Mouse (Mus musculus) heart, embryonic 14.5 days (tissue): ENCODE results near the gene Krt12. TPM values are rescaled to one million over a fixed set of nuclear protein-coding genes. Genes with fewer than 3 reads are reported as not detected.

Experiments used
- ATAC-seq: fragments of 200-750 bp; cut with Nextera tagmentation; 2 replicates; pipeline ENCODE4 v1.8.0; 2017; ENCODE audit warnings: low read depth, moderate TSS enrichment; ENCODE audit not compliant: insufficient number of reproducible peaks, insufficient read depth, low FRiP score
- H3K27ac ChIP-seq, 2 experiments: fragments of 200-500 bp in 1 of 2; fragments of 300-500 bp in 1 of 2; sonication (generic) in 1 of 2; replicated peaks in 1 of 2; 2 replicates each; pipeline ENCODE4 v1.5.1; 2012 to 2014; ENCODE audit warnings: low read depth in 2 of 2, low read length in 2 of 2, control low read depth in 1 of 2, mild to moderate bottlenecking in 1 of 2, mixed read lengths in 1 of 2; ENCODE audit not compliant: control insufficient read depth in 1 of 2, insufficient read depth in 1 of 2
- H3K27me3 ChIP-seq: fragments of 300-500 bp; sonication (generic); 2 replicates; pipeline ENCODE4 v1.6.1; 2014; ENCODE audit warnings: mild to moderate bottlenecking, low read length, control low read depth; ENCODE audit not compliant: control insufficient read depth, insufficient read depth
- H3K36me3 ChIP-seq: fragments of 300-500 bp; sonication (generic); 2 replicates; pipeline ENCODE4 v1.6.1; 2014; ENCODE audit warnings: mild to moderate bottlenecking, control low read depth, low read length, mixed read lengths; ENCODE audit not compliant: control insufficient read depth, insufficient read depth
- H3K4me1 ChIP-seq, 2 experiments: fragments of 200-500 bp in 1 of 2; fragments of 300-500 bp in 1 of 2; sonication (generic) in 1 of 2; 2 replicates each; pipeline ENCODE4 v1.6.1; 2012 to 2014; ENCODE audit warnings: low read length in 2 of 2, control low read depth in 1 of 2, mixed read lengths in 1 of 2; ENCODE audit not compliant: control insufficient read depth in 2 of 2, insufficient read depth in 2 of 2
- H3K4me2 ChIP-seq: fragments of 300-500 bp; sonication (generic); 2 replicates; pipeline ENCODE4 v1.6.1; 2014; ENCODE audit warnings: mild to moderate bottlenecking, low read length
- H3K4me3 ChIP-seq, 2 experiments: fragments of 200-500 bp in 1 of 2; fragments of 300-500 bp in 1 of 2; sonication (generic) in 1 of 2; 2 replicates each; pipeline ENCODE4 v1.5.1; 2012 to 2014; ENCODE audit warnings: low read length in 2 of 2, mild to moderate bottlenecking in 2 of 2, control low read depth in 1 of 2, low read depth in 1 of 2, moderate library complexity in 1 of 2; ENCODE audit not compliant: control insufficient read depth in 1 of 2, insufficient read depth in 1 of 2
- H3K9ac ChIP-seq: fragments of 300-500 bp; sonication (generic); 2 replicates; pipeline ENCODE4 v1.6.1; 2014; ENCODE audit warnings: mild to moderate bottlenecking, low read length
- H3K9me3 ChIP-seq: fragments of 300-500 bp; sonication (generic); 2 replicates; pipeline ENCODE4 v1.6.1; 2016; ENCODE audit warnings: low read length, control low read depth; ENCODE audit not compliant: control insufficient read depth
- WGBS: fragments of 180-500 bp; shearing (Covaris S2); extraction: QIAGEN DNeasy Blood & Tissue Kit; methylation state at CpG from one replicate; pipeline ENCODE4 v1.1.7; 2014; 5-methylcytosine and 5-hydroxymethylcytosine counted together
- polyA plus RNA-seq: library from polyadenylated mRNA; unstranded; fragments of >200 nt; fragmentation: Nextera tagmentation; extraction: Ambion mirVana; gene quantifications from 2 replicates; pipeline ENCODE4 v1.2.1, GENCODE M21; 2014

Krt12 gene
- not detected in 2 replicates for polyA plus RNA-seq

- H3K9ac ChIP-seq: no peak within 1 kb of the TSS
- H3K9me3 ChIP-seq: no peaks in the 10 kb centered on the region
- no peaks in the 10 kb centered on the region for H3K27me3 ChIP-seq
- H3K4me2 ChIP-seq: no peak within 1 kb of the TSS
- H3K36me3 ChIP-seq: no peaks in the 10 kb centered on the region
- H3K4me1 ChIP-seq: no peaks in the 10 kb centered on the region
- WGBS: 68% methylated on average over 10 of the region's 10 CpGs
- H3K27ac ChIP-seq: no peak within 1 kb of the TSS
- H3K4me3 ChIP-seq: no peak within 1 kb of the TSS
- no peak for ATAC-seq
Measured at GRCm38 (mm10) chr11:99422159-99422558, at the start of gene Krt12. Gene Krt12, minus strand, starts transcription at chr11:99422259.

GRCm38 (mm10) chr11:99469228-99469627 lies 47.2 kb upstream of the Krt12 start:
- no peaks in the 10 kb centered on the region for H3K27me3 ChIP-seq
- no peaks in the 10 kb centered on the region for H3K36me3 ChIP-seq
- H3K4me3 ChIP-seq: no peak overlapping the region
- no peak overlapping the region for H3K9ac ChIP-seq
- H3K4me1 ChIP-seq: no peaks in the 10 kb centered on the region
- no peak for ATAC-seq
- 70% methylated on average over 4 of the region's 4 CpGs for WGBS
- H3K4me2 ChIP-seq: no peak overlapping the region
- H3K27ac ChIP-seq: no peak overlapping the region
- H3K9me3 ChIP-seq: no peaks in the 10 kb centered on the region

- Histone ChIP-seq H3K9me3 (no peaks in the 10 kb centered on the region), H3K4me3 (no peak overlapping the region), H3K27me3 (no peaks in the 10 kb centered on the region), H3K27ac (no peak overlapping the region), H3K4me2 (no peak overlapping the region), H3K36me3 (no peaks in the 10 kb centered on the region), H3K9ac (no peak overlapping the region), H3K4me1 (no peaks in the 10 kb centered on the region)
- 78% methylated on average over 11 of the region's 11 CpGs for WGBS
- ATAC-seq: no peak
Measured at GRCm38 (mm10) chr11:99468566-99468965, 46.5 kb upstream of the Krt12 start.

GRCm38 (mm10) chr11:99466316-99466715 lies 44.3 kb upstream of the Krt12 start:
- Histone ChIP-seq H3K27me3 (peaks cover 4% of the 10 kb centered on the region; the same call in 1 of the 2 replicates), H3K4me1 (no peaks in the 10 kb centered on the region), H3K4me3 (no peak overlapping the region), H3K9ac (no peak overlapping the region), H3K9me3 (no peaks in the 10 kb centered on the region), H3K4me2 (no peak overlapping the region), H3K27ac (no peak overlapping the region), H3K36me3 (no peaks in the 10 kb centered on the region)
- WGBS: 18% methylated on average over 7 of the region's 7 CpGs
- no peak for ATAC-seq

GRCm38 (mm10) chr11:99464836-99465235 lies 42.8 kb upstream of the Krt12 start:
- 9% methylated on average over 5 of the region's 5 CpGs for WGBS
- no peaks in the 10 kb centered on the region for H3K36me3 ChIP-seq
- H3K4me3 ChIP-seq: no peak overlapping the region
- H3K9ac ChIP-seq: no peak overlapping the region
- H3K4me1 ChIP-seq: no peaks in the 10 kb centered on the region
- no peaks in the 10 kb centered on the region for H3K9me3 ChIP-seq
- peaks cover 4% of the 10 kb centered on the region; the same call in 1 of the 2 replicates for H3K27me3 ChIP-seq
- ATAC-seq: no peak
- H3K4me2 ChIP-seq: no peak overlapping the region
- no peak overlapping the region for H3K27ac ChIP-seq

GRCm38 (mm10) chr11:99463155-99463554 lies 41.1 kb upstream of the Krt12 start:
- no peak for ATAC-seq
- Histone ChIP-seq H3K27ac (no peak overlapping the region), H3K9ac (no peak overlapping the region), H3K9me3 (no peaks in the 10 kb centered on the region), H3K4me1 (no peaks in the 10 kb centered on the region), H3K4me3 (no peak overlapping the region), H3K4me2 (no peak overlapping the region), H3K36me3 (no peaks in the 10 kb centered on the region), H3K27me3 (peaks cover 4% of the 10 kb centered on the region; the same call in 1 of the 2 replicates)
- WGBS: 5% methylated on average over 8 of the region's 8 CpGs

GRCm38 (mm10) chr11:99461736-99462135 lies 39.7 kb upstream of the Krt12 start:
- no peak overlapping the region for H3K4me3 ChIP-seq
- no peaks in the 10 kb centered on the region for H3K9me3 ChIP-seq
- peaks cover 4% of the 10 kb centered on the region; the same call in 1 of the 2 replicates for H3K27me3 ChIP-seq
- no peaks in the 10 kb centered on the region for H3K4me1 ChIP-seq
- H3K9ac ChIP-seq: no peak overlapping the region
- ATAC-seq: no peak
- WGBS: 78% methylated on average over 7 of the region's 7 CpGs
- no peak overlapping the region for H3K27ac ChIP-seq
- no peak overlapping the region for H3K4me2 ChIP-seq
- no peaks in the 10 kb centered on the region for H3K36me3 ChIP-seq

GRCm38 (mm10) chr11:99458887-99459286 lies 36.8 kb upstream of the Krt12 start:
- no peaks in the 10 kb centered on the region for H3K36me3 ChIP-seq
- no peak for ATAC-seq
- 52% methylated on average over 7 of the region's 7 CpGs for WGBS

More at GRCm38 (mm10) chr11:99458887-99459286, 36.8 kb upstream of the Krt12 start:
- Histone ChIP-seq H3K27ac (no peak overlapping the region), H3K9me3 (no peaks in the 10 kb centered on the region), H3K9ac (no peak overlapping the region), H3K27me3 (peaks cover 4% of the 10 kb centered on the region; the same call in 1 of the 2 replicates), H3K4me1 (no peaks in the 10 kb centered on the region), H3K4me2 (no peak overlapping the region), H3K4me3 (no peak overlapping the region)
